Mouse (Mus musculus): ENCODE measurements around the gene Adgrv1. TPM values are rescaled to one million over a fixed set of nuclear protein-coding genes. Genes with fewer than 3 reads are reported as not detected.
"Not testable (repeated sequence)": the region's sequence is repeated elsewhere in the genome, so short reads cannot be mapped to it uniquely, and the experiment has no call there.

Adgrv1 gene
- polyA plus RNA-seq, 1 experiment: 0.81 TPM

DNA sequence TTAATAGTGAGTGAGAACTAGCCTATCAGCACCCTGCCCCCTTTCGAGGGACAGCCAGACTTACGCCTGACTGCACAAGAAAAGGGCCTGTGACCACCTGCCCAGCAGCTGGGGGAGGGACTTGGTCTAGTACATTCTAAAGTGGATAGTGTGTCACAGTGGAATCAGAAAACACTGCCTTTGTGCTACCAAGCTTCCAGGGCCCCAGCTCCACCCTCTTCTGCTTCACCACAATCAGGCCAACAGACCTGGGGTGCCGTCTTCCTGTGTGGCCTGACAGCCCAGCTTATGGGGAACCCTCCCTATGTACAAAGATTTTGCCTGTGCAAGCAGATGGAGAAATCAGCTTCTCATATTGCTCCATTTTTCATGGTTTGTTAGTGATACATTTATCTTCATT lies 3.6 kb downstream of the Adgrv1 start:
- no peak for TF ChIP-seq POLR2A (IDR thresholded peaks at IDR 0.05; ENCODE audit: low read depth, low read length)
- H3K27ac ChIP-seq (ENCODE audit: insufficient read depth, low read length): no peak overlapping the region
- H3K4me3 ChIP-seq (ENCODE audit: insufficient read depth, low read length): no peak overlapping the region
- peaks cover 3% of the 10 kb centered on the region; the same call in 1 of the 2 replicates for H3K4me1 ChIP-seq (ENCODE audit: control insufficient read depth, insufficient read depth, low read length)

DNA sequence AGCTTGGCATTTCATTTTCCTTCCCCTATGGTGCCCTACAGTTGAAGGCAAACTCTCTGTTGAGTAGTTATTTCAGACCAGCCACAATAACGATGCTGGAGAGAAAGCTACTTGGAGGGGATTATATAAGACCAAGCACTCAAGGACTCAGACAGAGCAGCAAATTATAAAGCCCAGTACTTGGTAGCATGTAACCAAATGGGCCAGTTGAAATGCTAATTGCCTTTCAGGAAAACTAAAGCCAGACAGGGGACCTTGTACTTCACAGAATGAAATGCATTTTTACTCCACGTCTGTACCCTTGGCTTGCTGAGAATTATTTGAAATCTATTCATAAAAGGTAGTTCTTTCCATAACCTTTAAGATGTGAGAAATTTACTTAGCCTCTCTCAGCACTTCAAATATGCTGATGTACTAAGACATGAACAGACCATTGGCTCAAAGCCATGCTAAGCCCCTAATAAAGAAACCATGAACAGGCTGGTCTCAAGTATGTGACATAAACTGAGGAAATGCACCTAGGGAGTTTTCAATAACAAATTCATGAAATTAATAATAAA lies 4.2 kb downstream of the Adgrv1 start:
- Histone ChIP-seq H3K4me3 (ENCODE audit: insufficient read depth, low read length) (no peak overlapping the region), H3K4me1 (ENCODE audit: control insufficient read depth, insufficient read depth, low read length) (peaks cover 3% of the 10 kb centered on the region; the same call in 1 of the 2 replicates), H3K27ac (ENCODE audit: insufficient read depth, low read length) (no peak overlapping the region)
- no peak for TF ChIP-seq POLR2A (IDR thresholded peaks at IDR 0.05; ENCODE audit: low read depth, low read length)
- no peak for TF ChIP-seq CTCF (IDR thresholded peaks at IDR 0.05; ENCODE audit: borderline replicate concordance, insufficient read depth, low read length)

DNA sequence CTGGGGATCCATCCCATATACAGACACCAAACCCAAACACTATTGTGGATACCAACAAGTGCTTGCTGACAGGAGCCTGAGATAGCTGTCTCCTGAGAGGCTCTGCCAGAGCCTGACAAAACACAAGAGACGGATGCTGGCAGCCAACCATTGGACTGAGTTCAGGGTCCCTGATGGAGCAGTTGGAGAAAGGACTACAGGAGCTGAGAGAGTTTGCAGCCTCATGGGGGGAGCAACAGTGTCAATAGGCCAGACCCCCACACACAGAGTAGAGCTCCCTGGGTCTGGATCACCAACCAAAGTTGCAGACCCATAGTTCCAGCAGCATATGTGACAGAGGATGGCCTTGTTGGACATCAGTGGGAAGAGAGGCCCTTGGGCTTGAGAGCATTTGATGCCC lies 5.1 kb downstream of the Adgrv1 start:
- not testable (repeated sequence) for H3K4me1 ChIP-seq (ENCODE audit: control insufficient read depth, insufficient read depth, low read length); H3K4me3 ChIP-seq (ENCODE audit: insufficient read depth, low read length); H3K27ac ChIP-seq (ENCODE audit: insufficient read depth, low read length)

DNA sequence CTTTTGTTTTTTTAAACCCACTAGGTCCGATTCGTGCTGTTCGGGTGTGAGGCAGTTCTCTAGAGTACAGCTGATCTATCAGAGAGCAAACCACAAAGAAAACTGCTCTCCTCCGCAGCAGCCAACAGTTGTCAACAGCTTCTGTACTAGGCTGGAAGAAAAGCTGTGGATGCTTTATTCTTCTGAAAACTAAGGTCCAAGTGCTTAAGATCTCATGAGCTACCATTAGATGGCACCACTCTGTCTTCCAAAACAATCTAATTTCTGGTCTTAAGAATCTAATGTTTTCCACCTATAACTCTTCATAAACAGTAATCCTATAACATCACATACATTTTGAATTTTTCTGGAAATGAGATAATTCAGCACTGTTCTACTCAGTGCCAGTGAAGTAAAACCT lies 22.6 kb downstream of the Adgrv1 start:
- no peak overlapping the region for H3K4me3 ChIP-seq (ENCODE audit: insufficient read depth, low read length)
- TF ChIP-seq POLR2A (IDR thresholded peaks at IDR 0.05; ENCODE audit: low read depth, low read length) (no peak), CTCF (IDR thresholded peaks at IDR 0.05; ENCODE audit: borderline replicate concordance, insufficient read depth, low read length) (no peak)
- no peak overlapping the region for H3K27ac ChIP-seq (ENCODE audit: insufficient read depth, low read length)
- no peaks in the 10 kb centered on the region for H3K4me1 ChIP-seq (ENCODE audit: control insufficient read depth, insufficient read depth, low read length)

DNA sequence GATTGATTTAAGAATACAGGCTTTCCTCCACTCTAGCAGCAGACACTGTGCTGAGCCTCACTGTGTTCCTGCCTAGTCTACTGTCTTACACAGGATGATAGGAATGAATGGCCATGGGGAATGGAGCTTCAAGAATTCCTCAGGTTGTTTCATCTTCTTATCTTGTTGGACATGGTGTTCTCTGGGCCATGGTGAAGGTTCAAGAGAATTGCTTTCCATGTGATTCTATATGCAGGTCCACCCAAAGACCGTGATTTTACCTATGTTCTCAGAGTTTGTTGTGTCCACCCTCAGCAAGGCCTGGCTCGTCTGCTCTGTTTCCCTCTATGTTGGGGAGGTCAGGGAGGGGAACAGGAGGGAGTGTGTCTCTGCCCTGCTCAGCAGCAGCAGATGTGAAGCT lies 26.0 kb downstream of the Adgrv1 start:
- TF ChIP-seq POLR2A (IDR thresholded peaks at IDR 0.05; ENCODE audit: low read depth, low read length) (no peak), CTCF (IDR thresholded peaks at IDR 0.05; ENCODE audit: borderline replicate concordance, insufficient read depth, low read length) (no peak)
- H3K4me3 ChIP-seq (ENCODE audit: insufficient read depth, low read length): no peak overlapping the region
- H3K4me1 ChIP-seq (ENCODE audit: control insufficient read depth, insufficient read depth, low read length): no peaks in the 10 kb centered on the region
- H3K27ac ChIP-seq (ENCODE audit: insufficient read depth, low read length): no peak overlapping the region

DNA sequence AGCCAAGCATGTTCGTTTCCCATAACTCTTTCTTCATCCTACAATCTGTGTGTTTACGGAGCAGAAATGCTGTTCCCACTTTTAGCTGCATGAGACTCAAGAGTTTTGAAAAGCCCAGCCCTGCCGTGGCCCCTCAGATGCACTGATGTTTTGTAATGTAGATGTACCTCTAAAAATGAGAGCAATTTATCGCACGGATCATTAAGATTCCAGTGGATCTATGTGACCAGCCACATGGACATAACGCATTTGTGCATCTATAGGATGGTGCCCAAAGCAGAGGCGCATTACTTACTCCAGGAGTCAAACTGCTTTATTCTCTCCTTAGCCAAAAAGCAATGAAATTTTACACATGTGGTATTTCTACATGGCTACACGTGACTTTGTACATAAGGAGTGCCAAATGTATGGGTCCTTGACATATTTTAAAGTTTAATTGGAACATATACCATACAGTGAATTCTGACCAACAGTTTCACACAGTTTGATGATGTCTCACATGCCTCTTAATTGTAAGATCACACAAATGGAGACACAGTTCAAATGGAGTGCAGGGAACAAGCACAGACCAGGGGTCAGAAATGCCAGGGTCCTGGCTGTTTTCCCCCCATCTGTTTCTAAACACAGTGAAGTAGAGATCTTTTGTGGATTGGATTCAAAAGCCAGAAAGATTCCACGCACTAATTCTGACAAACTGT lies 35.9 kb downstream of the Adgrv1 start:
- Histone ChIP-seq H3K27ac (ENCODE audit: insufficient read depth, low read length) (no peak overlapping the region), H3K4me3 (ENCODE audit: insufficient read depth, low read length) (no peak overlapping the region), H3K4me1 (ENCODE audit: control insufficient read depth, insufficient read depth, low read length) (no peaks in the 10 kb centered on the region)
- no peak for TF ChIP-seq POLR2A (IDR thresholded peaks at IDR 0.05; ENCODE audit: low read depth, low read length)
- TF ChIP-seq CTCF (IDR thresholded peaks at IDR 0.05; ENCODE audit: borderline replicate concordance, insufficient read depth, low read length): no peak

DNA sequence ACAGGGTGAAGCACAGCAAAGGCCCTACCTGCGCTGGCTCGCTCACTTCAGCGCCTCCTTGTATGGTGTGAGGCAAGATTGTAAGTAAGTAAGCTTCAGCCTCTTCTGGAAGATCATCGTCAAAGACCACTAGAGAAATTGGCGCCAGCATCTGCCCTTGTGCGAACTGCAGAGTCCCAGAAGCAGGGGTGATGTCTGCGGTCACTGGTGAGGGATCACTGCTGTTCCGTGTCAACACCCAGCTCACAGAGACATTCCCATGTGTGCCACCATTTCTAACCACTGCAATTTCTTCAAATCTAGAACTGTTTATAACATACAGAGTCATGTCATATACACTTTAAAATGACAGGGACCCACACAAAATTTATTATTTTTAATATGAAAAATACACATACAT lies 54.3 kb downstream of the Adgrv1 start:
- H3K27ac ChIP-seq (ENCODE audit: insufficient read depth, low read length): no peak overlapping the region
- no peaks in the 10 kb centered on the region for H3K4me1 ChIP-seq (ENCODE audit: control insufficient read depth, insufficient read depth, low read length)
- no peak for TF ChIP-seq POLR2A (IDR thresholded peaks at IDR 0.05; ENCODE audit: low read depth, low read length)
- TF ChIP-seq CTCF (IDR thresholded peaks at IDR 0.05; ENCODE audit: borderline replicate concordance, insufficient read depth, low read length): no peak
- H3K4me3 ChIP-seq (ENCODE audit: insufficient read depth, low read length): no peak overlapping the region

DNA sequence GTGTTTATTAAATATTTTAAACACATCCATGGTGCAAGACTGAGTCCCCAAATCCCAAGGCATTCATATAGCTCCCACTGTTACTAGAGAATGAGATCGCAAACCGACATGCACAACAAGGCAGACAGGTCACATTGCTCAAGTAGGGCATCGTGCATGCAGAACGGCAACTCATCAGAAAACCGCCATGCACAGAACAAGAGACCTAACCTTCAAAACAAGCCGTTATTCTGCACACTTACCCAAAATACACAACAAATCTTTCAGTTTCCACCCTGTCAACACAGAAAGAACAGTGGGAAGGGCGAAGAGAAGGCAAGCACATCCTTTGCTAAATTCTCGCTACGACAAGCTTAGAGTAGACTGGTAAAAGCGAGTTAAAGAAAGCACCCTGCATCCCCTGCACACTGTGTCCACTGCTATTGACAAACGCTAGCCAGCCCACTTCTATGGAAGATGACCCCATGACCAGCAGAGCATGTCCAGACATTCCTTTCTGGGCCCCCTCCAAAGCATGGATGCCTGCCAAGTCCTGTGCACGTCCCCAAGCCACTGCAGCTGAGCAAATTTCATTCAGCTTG lies 62.6 kb downstream of the Adgrv1 start:
- no peak overlapping the region for H3K27ac ChIP-seq (ENCODE audit: insufficient read depth, low read length)
- H3K4me3 ChIP-seq (ENCODE audit: insufficient read depth, low read length): no peak overlapping the region
- peaks cover 6% of the 10 kb centered on the region for H3K4me1 ChIP-seq (ENCODE audit: control insufficient read depth, insufficient read depth, low read length)
- TF ChIP-seq CTCF (IDR thresholded peaks at IDR 0.05; ENCODE audit: borderline replicate concordance, insufficient read depth, low read length): no peak
- TF ChIP-seq POLR2A (IDR thresholded peaks at IDR 0.05; ENCODE audit: low read depth, low read length): no peak

DNA sequence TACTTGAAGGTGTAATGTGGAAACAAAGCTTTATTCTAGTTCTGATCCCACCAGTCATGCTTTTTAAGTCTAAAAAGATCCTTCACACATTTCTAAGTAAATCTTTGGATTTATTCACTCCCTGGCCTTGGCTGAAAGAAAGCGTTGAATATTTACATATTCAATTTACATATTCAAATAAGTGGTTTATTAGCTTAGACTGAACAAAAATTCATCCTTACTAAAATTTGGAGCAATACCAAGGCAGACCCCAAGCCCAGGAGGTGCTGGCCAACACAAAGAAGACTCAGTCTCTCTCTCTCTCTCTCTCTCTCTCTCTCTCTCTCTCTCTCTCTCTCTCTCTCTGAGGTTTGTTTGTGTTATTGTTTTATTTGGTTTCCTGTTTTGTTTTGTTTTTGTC lies 82.9 kb downstream of the Adgrv1 start:
- H3K4me3 ChIP-seq (ENCODE audit: insufficient read depth, low read length): no peak overlapping the region
- no peaks in the 10 kb centered on the region for H3K4me1 ChIP-seq (ENCODE audit: control insufficient read depth, insufficient read depth, low read length)
- TF ChIP-seq POLR2A (IDR thresholded peaks at IDR 0.05; ENCODE audit: low read depth, low read length) (no peak), CTCF (IDR thresholded peaks at IDR 0.05; ENCODE audit: borderline replicate concordance, insufficient read depth, low read length) (no peak)
- H3K27ac ChIP-seq (ENCODE audit: insufficient read depth, low read length): no peak overlapping the region

DNA sequence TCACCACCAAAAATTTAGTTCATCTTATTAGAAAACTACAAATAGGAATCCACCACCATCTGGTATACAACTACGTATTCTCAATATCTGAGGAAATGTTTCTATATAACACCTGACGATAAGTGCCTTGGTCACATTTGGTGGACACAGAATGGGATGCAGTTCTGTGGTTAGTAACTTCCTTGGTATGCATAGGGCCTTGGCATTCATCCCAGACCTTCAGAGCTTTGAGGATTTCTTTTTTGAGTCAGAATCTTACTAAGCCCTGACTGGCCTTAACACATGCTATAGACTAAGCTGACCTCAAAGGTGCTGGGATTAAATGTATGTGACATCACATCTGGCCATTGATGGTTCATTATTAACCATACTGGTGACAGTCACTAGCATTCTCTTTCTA lies 98.0 kb downstream of the Adgrv1 start:
- Histone ChIP-seq H3K4me3 (ENCODE audit: insufficient read depth, low read length) (no peak overlapping the region), H3K4me1 (ENCODE audit: control insufficient read depth, insufficient read depth, low read length) (peaks cover 3% of the 10 kb centered on the region), H3K27ac (ENCODE audit: insufficient read depth, low read length) (peak overlapping the region; percentile 21; the same call in 1 of the 2 replicates)
- TF ChIP-seq POLR2A (IDR thresholded peaks at IDR 0.05; ENCODE audit: low read depth, low read length) (no peak), CTCF (IDR thresholded peaks at IDR 0.05; ENCODE audit: borderline replicate concordance, insufficient read depth, low read length) (no peak)

Data from embryonic fibroblast, embryonic 13.5 days (primary cell).